Mouse (Mus musculus) olfactory bulb, adult 2 months (tissue): ENCODE measurements at regions not wholly inside any gene's neighbourhood (a gene's known extent, or its start where the extent isn't known, plus 50 kb on each side); places are given as distances from the start of the nearest gene placed in this dataset.

Source experiments
- CTCF ChIP-seq: fragments of 200-500 bp; IDR thresholded peaks from 2 replicates; pipeline ENCODE4 v1.5.1; 2012; ENCODE audit warnings: low read depth, mild to moderate bottlenecking, low read length, moderate library complexity; ENCODE audit not compliant: insufficient read depth
- POLR2A ChIP-seq: fragments of 200-500 bp; IDR thresholded peaks from 2 replicates; pipeline ENCODE4 v1.6.1; 2012; ENCODE audit warnings: mild to moderate bottlenecking, low read depth, low read length, moderate library complexity; ENCODE audit not compliant: insufficient read depth

DNA sequence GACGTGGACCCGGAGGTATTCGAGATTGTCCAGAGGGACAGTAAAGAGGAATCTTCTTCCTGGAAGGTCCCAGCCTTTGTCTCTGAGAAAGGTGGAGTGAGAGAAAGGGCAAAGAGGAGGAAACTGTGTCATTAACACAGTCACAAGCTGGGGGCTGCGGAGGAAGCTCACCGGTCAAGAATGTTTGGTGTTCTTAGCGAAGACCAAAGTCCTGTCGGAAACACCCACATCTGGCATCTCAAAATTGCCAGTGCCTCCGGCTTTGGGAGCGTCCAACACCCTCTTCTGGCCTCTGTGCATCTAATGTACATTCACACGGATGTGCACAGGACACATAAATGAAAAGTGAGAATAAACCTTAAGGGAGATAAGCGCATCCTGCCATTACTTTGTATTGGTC, 1134.1 kb upstream of the A1bg start:
- TF ChIP-seq POLR2A (no peak), CTCF (no peak)
